Mouse (Mus musculus) left cerebral cortex, postnatal 4 days (tissue): Measurements from ENCODE around the gene Gm3139. TPM values are rescaled to one million over a fixed set of nuclear protein-coding genes. Genes with fewer than 3 reads are reported as not detected.
"Not testable (repeated sequence)": the region's sequence is repeated elsewhere in the genome, so short reads cannot be mapped to it uniquely, and the experiment has no call there.

Source experiments
- DNase-seq: peaks from one replicate; pipeline ENCODE4 v3.0.0-alpha.2; 2022
- intact Hi-C: fragments of 180-260 bp; cut with DNase I; formaldehyde crosslinking; loops from one replicate; pipeline ENCODE4 v1.15.1; 2025
- total RNA-seq, 2 experiments: library from RNA; stranded (reverse); gene quantifications; 2 replicates each; pipeline ENCODE4 v1.2.3; 2021

The Gm3139 gene
- not detected for total RNA-seq

DNA sequence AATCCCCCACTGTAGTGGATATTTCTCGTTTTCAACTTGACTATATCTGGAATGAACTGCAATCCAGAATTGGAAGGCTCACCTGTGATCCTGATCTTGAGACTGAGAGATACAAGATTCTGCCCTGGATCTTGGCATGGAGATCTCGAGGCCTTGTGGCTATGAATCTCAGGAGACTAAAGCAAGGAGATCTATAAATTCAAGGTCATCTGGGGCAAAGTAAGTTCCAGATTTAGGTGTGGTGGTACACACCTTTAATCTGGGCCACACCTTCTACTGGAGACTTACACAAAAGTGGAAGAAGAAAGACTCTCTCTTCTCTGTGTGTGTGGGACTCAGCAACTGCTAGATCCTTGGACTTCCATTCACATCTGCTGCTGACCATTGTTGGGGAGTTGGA lies at the start of gene Gm3139:
Gene Gm3139 (plus strand): TSS at position 301 of the 400 bp plus-strand sequence.
- intact Hi-C loops = not testable (repeated sequence)

More for the DNA sequence above, at the start of gene Gm3139:
- DNase-seq = not testable (repeated sequence)

Other genes starting within 250 kb of the Gm3139 start
- gene A430089I19Rik, start 219.5 kb upstream of the Gm3139 start, total RNA-seq = not detected
- not detected for gene Gm6502, start 211.9 kb upstream of the Gm3139 start, total RNA-seq
- under 1 TPM in 1 of 2 experiments, not detected in 1; 0.18 TPM for gene AA792892, start 186.5 kb upstream of the Gm3139 start, total RNA-seq
- gene Gm7682, start 80.5 kb upstream of the Gm3139 start, total RNA-seq = not detected
- gene Gm3147, start 90.1 kb downstream of the Gm3139 start, total RNA-seq = not detected
- gene Gm6509, start 97.7 kb downstream of the Gm3139 start, total RNA-seq = not detected
- not detected for gene Gm6205, start 122.1 kb downstream of the Gm3139 start, total RNA-seq